Mouse (Mus musculus): ENCODE results near the gene Bicra. TPM values are rescaled to one million over a fixed set of nuclear protein-coding genes. Genes with fewer than 3 reads are reported as not detected.
A peak's percentile ranks its signal among the peaks of the same experiment; 100 is the strongest.

The Bicra gene
- polyA plus RNA-seq, 2 experiments, result 0.83 to 1.8 TPM

DNA sequence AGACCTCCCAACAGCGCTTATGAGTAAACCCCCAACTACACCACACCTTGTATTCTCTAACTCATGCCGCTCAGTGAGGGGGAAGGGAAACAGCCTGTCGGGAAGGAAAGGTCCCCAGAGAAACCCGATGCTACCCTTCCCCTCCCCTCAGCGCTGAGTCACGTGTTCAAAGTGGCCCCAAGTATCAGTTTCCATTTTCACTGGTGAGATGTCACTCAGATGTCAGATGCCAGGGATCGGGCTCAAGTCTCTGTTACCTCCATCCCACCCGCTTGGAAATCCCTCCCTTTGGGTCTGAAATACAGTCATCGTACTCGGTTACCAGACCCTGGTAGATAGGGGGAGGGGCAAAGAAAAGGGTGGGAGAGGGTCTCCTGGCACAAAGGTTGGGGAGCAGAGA is 125.9 kb downstream of the Bicra start:
- DNase-seq (ENCODE audit: low read depth in 3 of 3, low spot score in 3 of 3) (peak in 2 of 3 experiments; percentile 38 to 39), ATAC-seq (ENCODE audit: insufficient read depth) (peak; percentile 47)
- Histone ChIP-seq H3K27me3 (ENCODE audit: control insufficient read depth, insufficient read depth, low read length) (no peaks in the 10 kb centered on the region; the same call in 1 of the 2 replicates), H3K36me3 (replicated peaks; ENCODE audit: control insufficient read depth, insufficient read depth, low read depth) (no peaks in the 10 kb centered on the region; the same call in 1 of the 2 replicates), H3K4me2 (ENCODE audit: low read depth) (peak overlapping the region; percentile 66), H3K9ac (replicated peaks) (peak overlapping the region; percentile 72), H3K4me3 (ENCODE audit: insufficient read depth in 1 of 2, low read depth in 2 of 2, low read length in 2 of 2) (peak overlapping the region; percentile 66 to 92), H3K4me1 (replicated peaks; ENCODE audit: control insufficient read depth in 2 of 2, insufficient read depth in 2 of 2, low read length in 1 of 2) (peaks cover 14 to 36% of the 10 kb centered on the region in 2 experiments), H3K9me3 (ENCODE audit: control insufficient read depth, low read length) (no peaks in the 10 kb centered on the region), H3K27ac (peak overlapping the region; percentile 46)
- under 1% methylated on average over 10 of the region's 10 CpGs for WGBS (ENCODE audit: insufficient replicate concordance)
- TF ChIP-seq EP300 (IDR thresholded peaks at IDR 0.05; ENCODE audit: low read depth) (no peak), CTCF (IDR thresholded peaks at IDR 0.05; ENCODE audit: low read depth) (no peak)

Other genes with a start within 250 kb of the Bicra start
- gene Obox6, start 208.2 kb downstream of the Bicra start, polyA plus RNA-seq (2012; rRNA removed), result not detected in 2 replicates
- gene Obox6, start 208.2 kb downstream of the Bicra start, polyA plus RNA-seq (2014; fragmentation: Nextera tagmentation; extraction: Ambion mirVana), result not detected in 2 replicates
- gene Crx, start 168.0 kb downstream of the Bicra start, polyA plus RNA-seq (2012; rRNA removed), result not detected in 2 replicates
- not detected in 2 replicates for gene Crx, start 168.0 kb downstream of the Bicra start, polyA plus RNA-seq (2014; fragmentation: Nextera tagmentation; extraction: Ambion mirVana)
- not detected in 2 replicates for gene Crxos, start 165.3 kb downstream of the Bicra start, polyA plus RNA-seq (2012; rRNA removed)
- gene Crxos, start 165.3 kb downstream of the Bicra start, polyA plus RNA-seq (2014; fragmentation: Nextera tagmentation; extraction: Ambion mirVana), result not detected in 2 replicates
- gene Selenow, start 125.5 kb downstream of the Bicra start, polyA plus RNA-seq (2012; rRNA removed), result 169 and 186 TPM in 2 replicates
- 334 and 343 TPM in 2 replicates for gene Selenow, start 125.5 kb downstream of the Bicra start, polyA plus RNA-seq (2014; fragmentation: Nextera tagmentation; extraction: Ambion mirVana)
- 32.1 and 56.9 TPM in 2 replicates for gene Nop53, start 101.8 kb downstream of the Bicra start, polyA plus RNA-seq (2012; rRNA removed)
- gene Nop53, start 101.8 kb downstream of the Bicra start, polyA plus RNA-seq (2014; fragmentation: Nextera tagmentation; extraction: Ambion mirVana), result 75.9 and 96.8 TPM in 2 replicates
- gene Ehd2, start 80.4 kb downstream of the Bicra start, polyA plus RNA-seq (2012; rRNA removed), result 2.5 and 2.7 TPM in 2 replicates
- 3.0 and 3.2 TPM in 2 replicates for gene Ehd2, start 80.4 kb downstream of the Bicra start, polyA plus RNA-seq (2014; fragmentation: Nextera tagmentation; extraction: Ambion mirVana)
- 0.02 TPM in 1 of 2 replicates, not detected in the other for gene Zfp541, start 13.9 kb upstream of the Bicra start, polyA plus RNA-seq (2012; rRNA removed)
- not detected in 2 replicates for gene Zfp541, start 13.9 kb upstream of the Bicra start, polyA plus RNA-seq (2014; fragmentation: Nextera tagmentation; extraction: Ambion mirVana)
- 88.9 and 110 TPM in 2 replicates for gene Napa, start 50.5 kb upstream of the Bicra start, polyA plus RNA-seq (2012; rRNA removed)
- gene Napa, start 50.5 kb upstream of the Bicra start, polyA plus RNA-seq (2014; fragmentation: Nextera tagmentation; extraction: Ambion mirVana), result 107 and 112 TPM in 2 replicates
- gene Kptn, start 72.0 kb upstream of the Bicra start, polyA plus RNA-seq (2012; rRNA removed), result 5.7 and 7.5 TPM in 2 replicates
- 8.2 and 8.6 TPM in 2 replicates for gene Kptn, start 72.0 kb upstream of the Bicra start, polyA plus RNA-seq (2014; fragmentation: Nextera tagmentation; extraction: Ambion mirVana)
- gene Slc8a2, start 81.9 kb upstream of the Bicra start, polyA plus RNA-seq (2012; rRNA removed), result 0.08 and 0.11 TPM in 2 replicates
- gene Slc8a2, start 81.9 kb upstream of the Bicra start, polyA plus RNA-seq (2014; fragmentation: Nextera tagmentation; extraction: Ambion mirVana), result not detected in 2 replicates
- gene Meis3, start 127.2 kb upstream of the Bicra start, polyA plus RNA-seq (2012; rRNA removed), result 1.2 and 1.6 TPM in 2 replicates
- 0.70 and 1.0 TPM in 2 replicates for gene Meis3, start 127.2 kb upstream of the Bicra start, polyA plus RNA-seq (2014; fragmentation: Nextera tagmentation; extraction: Ambion mirVana)
- 5.0 and 5.3 TPM in 2 replicates for gene Dhx34, start 174.1 kb upstream of the Bicra start, polyA plus RNA-seq (2012; rRNA removed)
- gene Dhx34, start 174.1 kb upstream of the Bicra start, polyA plus RNA-seq (2014; fragmentation: Nextera tagmentation; extraction: Ambion mirVana), result 3.6 and 3.7 TPM in 2 replicates
- 0.47 and 0.56 TPM in 2 replicates for gene C5ar2, start 196.2 kb upstream of the Bicra start, polyA plus RNA-seq (2012; rRNA removed)
- 0.30 and 0.33 TPM in 2 replicates for gene C5ar2, start 196.2 kb upstream of the Bicra start, polyA plus RNA-seq (2014; fragmentation: Nextera tagmentation; extraction: Ambion mirVana)
- 0.95 and 1.1 TPM in 2 replicates for gene C5ar1, start 211.6 kb upstream of the Bicra start, polyA plus RNA-seq (2012; rRNA removed)
- gene C5ar1, start 211.6 kb upstream of the Bicra start, polyA plus RNA-seq (2014; fragmentation: Nextera tagmentation; extraction: Ambion mirVana), result 1.1 and 1.9 TPM in 2 replicates
- gene Inafm1, start 225.7 kb upstream of the Bicra start, polyA plus RNA-seq (2012; rRNA removed), result 7.9 and 8.3 TPM in 2 replicates
- gene Inafm1, start 225.7 kb upstream of the Bicra start, polyA plus RNA-seq (2014; fragmentation: Nextera tagmentation; extraction: Ambion mirVana), result 3.5 and 4.0 TPM in 2 replicates
- 15.9 and 24.7 TPM in 2 replicates for gene Ccdc9, start 238.9 kb upstream of the Bicra start, polyA plus RNA-seq (2012; rRNA removed)
- 4.2 and 7.6 TPM in 2 replicates for gene Ccdc9, start 238.9 kb upstream of the Bicra start, polyA plus RNA-seq (2014; fragmentation: Nextera tagmentation; extraction: Ambion mirVana)

Measured in liver, embryonic 14.5 days (tissue).